Mouse (Mus musculus) midbrain, embryonic 11.5 days (tissue): ENCODE measurements at regions not wholly inside any gene's neighbourhood (a gene's known extent, or its start where the extent isn't known, plus 50 kb on each side); places are given as distances from the start of the nearest gene placed in this dataset.

Source experiments
- ATAC-seq: fragments of 200-750 bp; cut with Nextera tagmentation; 2 replicates; pipeline ENCODE4 v1.8.0; 2017; ENCODE audit warnings: moderate TSS enrichment, moderate library complexity; ENCODE audit not compliant: low FRiP score
- DNase-seq: peaks from one replicate; pipeline ENCODE4 v3.0.0; 2015; ENCODE audit warnings: low spot score; ENCODE audit errors: missing footprints
- H3K27ac ChIP-seq: fragments of 300-500 bp; sonication (generic); 2 replicates; pipeline ENCODE4 v1.5.1; 2014; ENCODE audit warnings: low read depth, low read length
- H3K27me3 ChIP-seq: fragments of 300-500 bp; sonication (generic); 2 replicates; pipeline ENCODE4 v1.6.1; 2014; ENCODE audit warnings: mild to moderate bottlenecking, low read length, moderate library complexity, mixed read lengths; ENCODE audit not compliant: control insufficient read depth, insufficient read depth
- H3K36me3 ChIP-seq: fragments of 300-500 bp; sonication (generic); 2 replicates; pipeline ENCODE4 v1.6.1; 2014; ENCODE audit warnings: mild to moderate bottlenecking, low read length, moderate library complexity, mixed read lengths; ENCODE audit not compliant: control insufficient read depth, insufficient read depth
- H3K4me1 ChIP-seq: fragments of 300-500 bp; sonication (generic); 2 replicates; pipeline ENCODE4 v1.6.1; 2014; ENCODE audit warnings: low read length; ENCODE audit not compliant: control insufficient read depth, insufficient read depth
- H3K4me2 ChIP-seq: fragments of 300-500 bp; sonication (generic); 2 replicates; pipeline ENCODE4 v1.6.1; 2014; ENCODE audit warnings: mild to moderate bottlenecking, moderate library complexity
- H3K4me3 ChIP-seq: fragments of 300-500 bp; sonication (generic); 2 replicates; pipeline ENCODE4 v1.5.1; 2014; ENCODE audit warnings: low read depth, low read length
- H3K9ac ChIP-seq: fragments of 300-500 bp; sonication (generic); 2 replicates; pipeline ENCODE4 v1.6.1; 2014; ENCODE audit warnings: low read length
- H3K9me3 ChIP-seq: fragments of 300-500 bp; sonication (generic); 2 replicates; pipeline ENCODE4 v1.6.1; 2016; ENCODE audit warnings: low read length; ENCODE audit not compliant: control insufficient read depth
- WGBS: fragments of 180-500 bp; shearing (Covaris S2); extraction: QIAGEN DNeasy Blood & Tissue Kit; methylation state at CpG from one replicate; pipeline ENCODE4 v1.1.7; 2014; 5-methylcytosine and 5-hydroxymethylcytosine counted together

- ATAC-seq (no peak), DNase-seq (no peak)
- 77% methylated on average over 3 of the region's 3 CpGs for whole genome bisulfite sequencing
- no peak overlapping the region for H3K27ac ChIP-seq
- no peaks in the 10 kb centered on the region for H3K4me1 ChIP-seq
- H3K4me2 ChIP-seq, result no peak overlapping the region
- H3K4me3 ChIP-seq, result no peak overlapping the region
- H3K36me3 ChIP-seq, result no peaks in the 10 kb centered on the region
- H3K9ac ChIP-seq, result no peak overlapping the region
- H3K9me3 ChIP-seq, result no peaks in the 10 kb centered on the region
- H3K27me3 ChIP-seq, result no peaks in the 10 kb centered on the region
These were observed 380.6 kb upstream of the Adamts9 start for GRCm38 (mm10) chr6:93323881-93324280.

GRCm38 (mm10) chr6:93314625-93315024 lies 371.3 kb upstream of the Adamts9 start:
- no peak overlapping the region for H3K4me3 ChIP-seq
- DNase-seq (no peak), ATAC-seq (no peak)
- 82% methylated on average over 5 of the region's 5 CpGs for WGBS
- H3K27ac ChIP-seq, result no peak overlapping the region
- H3K9me3 ChIP-seq, result no peaks in the 10 kb centered on the region
- H3K27me3 ChIP-seq, result no peaks in the 10 kb centered on the region
- H3K4me1 ChIP-seq, result no peaks in the 10 kb centered on the region
- no peaks in the 10 kb centered on the region for H3K36me3 ChIP-seq
- no peak overlapping the region for H3K4me2 ChIP-seq
- no peak overlapping the region for H3K9ac ChIP-seq

- Histone ChIP-seq H3K9me3 (no peaks in the 10 kb centered on the region), H3K27me3 (no peaks in the 10 kb centered on the region), H3K36me3 (no peaks in the 10 kb centered on the region), H3K27ac (no peak overlapping the region), H3K4me3 (no peak overlapping the region), H3K9ac (no peak overlapping the region), H3K4me1 (no peaks in the 10 kb centered on the region), H3K4me2 (no peak overlapping the region)
- no peak for DNase-seq
- WGBS, result 67% methylated on average over 2 of the region's 2 CpGs
- ATAC-seq, result no peak
These were observed 361.9 kb upstream of the Adamts9 start for GRCm38 (mm10) chr6:93305176-93305575.

- no peak overlapping the region for H3K4me2 ChIP-seq
These were observed 354.7 kb upstream of the Adamts9 start for GRCm38 (mm10) chr6:93297975-93298374.

DNA sequence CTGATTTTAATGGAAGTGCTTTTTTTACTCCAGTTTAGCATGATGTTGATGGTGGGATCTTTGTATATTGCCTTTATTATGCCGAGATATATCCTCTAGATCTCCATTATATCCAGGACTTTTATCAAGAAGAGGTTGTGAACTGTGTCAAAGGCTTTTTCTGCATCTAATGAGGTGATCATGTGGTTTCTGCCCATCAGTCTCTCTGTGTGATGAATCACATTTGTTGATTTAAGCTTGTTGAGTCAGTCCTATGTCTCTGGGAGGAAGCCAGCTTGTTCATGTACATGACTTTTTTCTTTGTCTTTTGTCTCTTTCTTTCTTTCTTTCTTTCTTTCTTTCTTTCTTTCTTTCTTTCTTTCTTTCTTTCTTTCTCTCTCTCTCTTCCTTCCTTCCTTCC lies 348.4 kb upstream of the Adamts9 start:
- H3K9me3 ChIP-seq, result no peaks in the 10 kb centered on the region
- no peaks in the 10 kb centered on the region for H3K36me3 ChIP-seq
- H3K9ac ChIP-seq, result no peak overlapping the region
- WGBS, result 75% methylated on average over 1 of the region's 1 CpGs
- no peak overlapping the region for H3K4me3 ChIP-seq
- DNase-seq, result no peak
- no peak overlapping the region for H3K27ac ChIP-seq
- no peak overlapping the region for H3K4me2 ChIP-seq
- no peak for ATAC-seq
- no peaks in the 10 kb centered on the region for H3K27me3 ChIP-seq
- no peaks in the 10 kb centered on the region for H3K4me1 ChIP-seq

More at GRCm38 (mm10) chr6:93297975-93298374, 354.7 kb upstream of the Adamts9 start:
- H3K4me1 ChIP-seq, result no peaks in the 10 kb centered on the region
- H3K27me3 ChIP-seq, result no peaks in the 10 kb centered on the region
- no peak overlapping the region for H3K27ac ChIP-seq
- H3K9ac ChIP-seq, result no peak overlapping the region
- H3K4me3 ChIP-seq, result no peak overlapping the region
- WGBS, result 62% methylated on average over 6 of the region's 6 CpGs
- no peaks in the 10 kb centered on the region for H3K36me3 ChIP-seq
- no peak for DNase-seq
- ATAC-seq, result no peak
- H3K9me3 ChIP-seq, result no peaks in the 10 kb centered on the region

- H3K4me3 ChIP-seq, result no peak overlapping the region
- no peaks in the 10 kb centered on the region for H3K27me3 ChIP-seq
- no peaks in the 10 kb centered on the region for H3K9me3 ChIP-seq
- ATAC-seq (no peak), DNase-seq (no peak)
- no peak overlapping the region for H3K27ac ChIP-seq
- H3K4me1 ChIP-seq, result no peaks in the 10 kb centered on the region
- H3K36me3 ChIP-seq, result no peaks in the 10 kb centered on the region
- WGBS, result 74% methylated on average over 4 of the region's 4 CpGs
- H3K4me2 ChIP-seq, result no peak overlapping the region
- H3K9ac ChIP-seq, result no peak overlapping the region
These were observed 345.1 kb upstream of the Adamts9 start for GRCm38 (mm10) chr6:93288421-93288820.

DNA sequence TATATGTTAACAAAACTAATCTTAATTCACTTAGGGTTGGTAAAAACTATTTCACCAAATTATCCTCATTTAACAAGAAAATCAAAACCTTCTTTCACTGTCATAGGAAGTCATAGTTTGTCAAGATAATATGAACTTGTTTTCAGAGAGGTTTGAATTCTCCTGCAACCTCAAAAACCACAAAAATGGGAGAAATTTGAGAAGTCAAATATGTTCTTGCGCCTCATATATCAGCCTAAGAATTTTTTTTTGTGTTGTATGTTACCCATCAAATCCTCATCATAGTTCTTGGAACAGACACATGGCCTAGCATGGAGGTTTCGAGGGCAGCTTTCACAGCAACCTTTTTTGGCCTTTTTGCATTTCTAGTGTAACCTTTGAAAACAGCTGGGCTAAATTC lies 342.5 kb upstream of the Adamts9 start:
- Histone ChIP-seq H3K27me3 (no peaks in the 10 kb centered on the region), H3K4me2 (no peak overlapping the region), H3K4me3 (no peak overlapping the region), H3K9me3 (no peaks in the 10 kb centered on the region), H3K27ac (no peak overlapping the region), H3K4me1 (no peaks in the 10 kb centered on the region), H3K9ac (no peak overlapping the region), H3K36me3 (no peaks in the 10 kb centered on the region)
- no peak for ATAC-seq
- WGBS, result 94% methylated on average over 2 of the region's 2 CpGs
- no peak for DNase-seq

GRCm38 (mm10) chr6:93281530-93281929 lies 338.2 kb upstream of the Adamts9 start:
- no peaks in the 10 kb centered on the region for H3K9me3 ChIP-seq
- WGBS, result 68% methylated on average over 1 of the region's 1 CpGs
- no peak overlapping the region for H3K27ac ChIP-seq
- no peaks in the 10 kb centered on the region for H3K36me3 ChIP-seq
- H3K9ac ChIP-seq, result no peak overlapping the region
- no peak overlapping the region for H3K4me2 ChIP-seq
- no peaks in the 10 kb centered on the region for H3K27me3 ChIP-seq
- DNase-seq (no peak), ATAC-seq (no peak)
- no peak overlapping the region for H3K4me3 ChIP-seq
- no peaks in the 10 kb centered on the region for H3K4me1 ChIP-seq

- 73% methylated on average over 12 of the region's 12 CpGs for WGBS
- no peak for ATAC-seq
- H3K4me1 ChIP-seq, result no peaks in the 10 kb centered on the region
- H3K4me2 ChIP-seq, result no peak overlapping the region
- no peak overlapping the region for H3K4me3 ChIP-seq
- no peak for DNase-seq
- no peak overlapping the region for H3K9ac ChIP-seq
- H3K9me3 ChIP-seq, result no peaks in the 10 kb centered on the region
- no peaks in the 10 kb centered on the region for H3K27me3 ChIP-seq
- H3K36me3 ChIP-seq, result no peaks in the 10 kb centered on the region
- H3K27ac ChIP-seq, result no peak overlapping the region
These were observed 330.7 kb upstream of the Adamts9 start for GRCm38 (mm10) chr6:93273917-93274513.
